Mouse (Mus musculus) testis, adult 2 months (tissue): ENCODE data around the gene Pnpla8.

Experiments used
- CTCF ChIP-seq: fragments of 200-500 bp; IDR thresholded peaks from 2 replicates; pipeline ENCODE4 v1.5.1; 2012; ENCODE audit warnings: low read depth, mild to moderate bottlenecking, inconsistent platforms, low read length, moderate library complexity; ENCODE audit not compliant: control insufficient read depth, insufficient read depth, insufficient replicate concordance
- POLR2A ChIP-seq: fragments of 200-500 bp; IDR thresholded peaks from 2 replicates; pipeline ENCODE4 v1.6.1; 2012; ENCODE audit warnings: low read depth, mild to moderate bottlenecking, inconsistent platforms, low read length, moderate library complexity; ENCODE audit not compliant: control insufficient read depth

- TF ChIP-seq CTCF = no peak
- no peak for TF ChIP-seq POLR2A
Measured at GRCm38 (mm10) chr12:44267196-44267595, 46.0 kb downstream of the Pnpla8 start.
